Comparison of ENCODE assay signal across 11 mouse cellular contexts in genomic region chr2:3731316-3732015, GRCm38 (mm10).
DNase-seq lines count a peak whose midpoint lies in the region; ATAC-seq lines count a peak whose summit lies in the region.
"Had no signal": no experiment of that assay in that cellular context is flagged by ENCODE, and none has a peak within 500 bp of the region (broad histone marks: within the 10 kb centered on the region; RNA-seq: fewer than 3 reads in every experiment).

No protein-coding gene starts in this region.

- peaks cover 20% of the 10 kb centered on the region for H3K4me1 ChIP-seq in midbrain, embryonic 13.5 days (replicated peaks)

- no peak overlapping the region for H3K4me3 ChIP-seq in midbrain, embryonic 13.5 days (replicated peaks)
- H3K4me3 ChIP-seq: hindbrain, embryonic 10.5 days had no signal

- no peaks in the 10 kb centered on the region for H3K27me3 ChIP-seq in midbrain, embryonic 13.5 days

- ATAC-seq in megakaryocyte progenitor cell, adult 5-6 weeks (replicated peaks; ENCODE audit: poor library complexity): peak; percentile 32
- ATAC-seq in midbrain, embryonic 13.5 days: no peak
- ATAC-seq: forebrain, embryonic 16.5 days; midbrain, embryonic 16.5 days had no signal

- H3K27ac ChIP-seq in midbrain, embryonic 13.5 days: no peak overlapping the region

- no peaks in the 10 kb centered on the region for H3K36me3 ChIP-seq in midbrain, embryonic 13.5 days
- H3K36me3 ChIP-seq: hindbrain, embryonic 10.5 days had no signal

- H3K4me2 ChIP-seq in midbrain, embryonic 13.5 days (replicated peaks): no peak overlapping the region

- H3K9me3 ChIP-seq in midbrain, embryonic 13.5 days: no peaks in the 10 kb centered on the region
- H3K9me3 ChIP-seq: hindbrain, embryonic 10.5 days had no signal

- 88% methylated on average over 14 of the region's 14 CpGs for whole genome bisulfite sequencing in midbrain, embryonic 13.5 days

- H3K9ac ChIP-seq in midbrain, embryonic 13.5 days (replicated peaks): no peak overlapping the region

- peak; percentile 57 for DNase-seq in cerebellum, adult 11-12 months
- no peak for DNase-seq in cerebellum, adult 11 months
- DNase-seq in layer of hippocampus, adult 9-11 months: peak; percentile 48
- DNase-seq in layer of hippocampus, postnatal 25 days (ENCODE audit: extremely low spot score in 1 of 2, low spot score in 1 of 2): no peak
- peak; percentile 41 to 56 for DNase-seq in cerebellum, postnatal 36 days
- DNase-seq in adrenal gland, postnatal 10 days: no peak

Comparison
In these comparisons a context has a peak if more than half of its experiments do, and no peak if none do; other contexts are left out.
1. DNase-seq: peak in cerebellum, adult 11-12 months (single experiment), layer of hippocampus, adult 9-11 months (single experiment) and cerebellum, postnatal 36 days (2 of 2); none in cerebellum, adult 11 months (single experiment), layer of hippocampus, postnatal 25 days (0 of 2) and adrenal gland, postnatal 10 days (single experiment).